Mouse (Mus musculus) cerebellum, postnatal 36 days (tissue): ENCODE results near the gene Col20a1.

Experiments
- DNase-seq, 2 experiments: peaks; one replicate each; pipeline ENCODE4 v3.0.0; 2021 to 2022; ENCODE audit warnings: mixed read lengths in 2 of 2

The Col20a1 gene

DNA sequence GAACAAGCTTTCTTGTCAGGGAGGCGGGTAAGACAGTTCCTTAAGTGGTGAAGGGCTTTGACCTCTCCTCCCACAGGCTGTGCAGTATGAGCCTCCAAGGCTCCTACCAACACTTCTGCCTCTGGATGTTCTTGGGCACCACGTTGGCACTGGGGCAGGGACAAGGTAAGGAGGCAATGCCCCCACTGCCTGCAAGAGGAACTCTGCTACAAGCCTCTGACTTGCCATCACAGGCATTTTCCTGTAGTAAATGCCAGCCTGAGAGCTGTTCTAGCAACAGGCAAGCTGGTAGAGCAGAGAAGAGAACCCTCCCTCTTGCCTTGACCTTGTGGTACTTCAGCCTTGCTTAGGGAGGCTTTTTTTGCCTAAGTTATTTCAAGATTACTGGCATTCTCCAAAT lies at the start of gene Col20a1:
Gene Col20a1 (plus strand): TSS at position 87 of the 400 bp plus-strand sequence.
- no peak for DNase-seq

DNA sequence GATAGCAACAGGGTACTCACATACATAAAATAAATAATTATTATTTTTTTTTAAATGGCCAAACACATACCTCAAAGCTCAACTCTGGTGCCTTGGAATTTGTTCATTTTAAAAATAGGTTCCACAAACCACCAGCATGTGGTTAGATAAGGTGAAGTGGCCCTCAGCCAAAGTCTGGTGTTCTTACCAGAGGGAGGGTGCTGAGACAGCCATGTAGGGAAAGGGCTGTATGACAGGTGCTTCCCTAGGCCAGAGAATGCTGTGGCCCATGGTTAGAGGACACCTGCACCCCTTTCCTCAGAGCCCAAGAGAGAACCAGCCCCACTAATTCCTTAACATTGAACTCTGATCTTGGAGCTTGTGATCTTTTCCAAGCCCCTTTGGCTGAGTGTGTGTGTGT lies 46.1 kb upstream of the Col20a1 start:
- no peak for DNase-seq

DNA sequence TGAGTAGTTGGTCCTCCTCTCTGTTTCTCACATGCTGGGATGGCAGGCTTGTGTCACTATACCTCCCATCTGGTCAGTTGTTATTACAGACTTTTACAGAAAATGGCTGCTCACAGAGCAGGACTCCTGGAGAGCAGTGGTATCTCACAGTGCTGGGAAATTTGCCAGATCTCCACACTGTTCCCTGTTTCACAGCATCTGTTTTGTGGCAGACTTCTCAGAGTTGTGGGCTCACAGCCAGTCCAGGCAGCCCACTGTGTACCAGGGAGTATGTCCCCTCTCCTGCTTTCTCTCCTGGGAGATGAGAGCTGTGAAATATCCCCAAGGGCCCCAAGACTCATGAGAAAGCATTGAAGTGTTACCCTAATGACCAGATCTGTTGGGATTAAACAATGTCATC lies 44.5 kb upstream of the Col20a1 start:
- no peak for DNase-seq

DNA sequence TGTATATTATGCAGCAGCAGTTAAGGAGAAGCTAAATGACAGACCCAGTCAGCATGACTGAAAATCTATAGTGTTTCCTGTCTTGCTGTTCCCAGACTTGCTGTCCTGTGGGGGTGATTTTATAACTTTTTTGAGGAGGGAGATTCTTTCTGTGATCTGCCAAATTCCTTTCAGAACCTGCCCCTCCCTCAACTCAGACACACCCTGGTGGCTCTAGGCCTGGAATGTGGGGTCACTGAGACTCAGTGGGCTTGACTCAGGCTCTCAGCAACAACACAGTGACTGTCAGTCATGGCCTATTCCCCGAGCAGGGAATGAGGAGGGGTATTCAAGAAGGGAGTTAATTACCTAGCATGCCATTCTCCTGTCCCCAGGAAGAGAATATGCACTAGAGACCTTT lies 36.4 kb upstream of the Col20a1 start:
- DNase-seq, result no peak

DNA sequence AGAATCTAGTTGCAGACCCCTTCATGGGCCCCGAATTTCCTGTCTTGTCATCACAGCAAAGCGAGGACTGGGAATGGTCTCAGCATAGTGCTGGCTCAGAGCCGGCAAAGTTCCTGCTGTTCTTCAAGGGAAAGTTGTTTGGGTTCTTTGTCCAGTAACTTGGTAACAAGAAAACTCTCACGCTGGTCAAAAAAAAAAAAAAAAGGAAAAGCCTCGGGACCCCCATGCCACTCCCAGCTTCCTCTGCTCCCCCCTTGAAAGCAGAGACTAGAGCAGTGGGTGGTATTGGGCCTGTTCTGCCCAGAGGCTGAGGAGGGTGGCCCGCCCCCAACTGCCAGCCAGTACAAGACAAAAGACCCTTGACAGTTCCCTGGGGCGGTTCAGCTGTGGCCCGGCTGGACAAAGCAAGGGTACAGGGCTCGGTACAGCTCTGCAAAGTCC lies 33.6 kb upstream of the Col20a1 start:
- DNase-seq, result peak in 1 of 2 experiments; percentile 14

DNA sequence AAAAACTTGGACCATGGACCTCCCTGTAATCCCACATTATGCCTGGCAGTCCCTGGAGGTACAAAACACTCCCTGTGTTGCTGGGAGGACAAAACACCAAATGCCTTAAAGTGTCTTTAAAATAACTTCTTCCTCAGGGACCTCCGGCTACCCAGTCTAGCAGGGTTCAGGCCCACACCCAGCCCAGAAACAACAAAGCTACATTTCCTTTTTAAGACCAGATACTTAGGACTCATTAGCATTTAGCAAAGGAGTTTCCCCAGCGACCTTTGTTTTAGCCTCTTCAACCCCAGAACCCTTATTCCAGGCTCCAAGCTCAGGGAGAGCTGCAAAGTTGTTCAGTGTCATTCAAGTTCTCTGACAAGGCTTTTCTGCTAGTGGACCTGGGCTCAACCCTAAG lies 32.7 kb upstream of the Col20a1 start:
- DNase-seq, result no peak

DNA sequence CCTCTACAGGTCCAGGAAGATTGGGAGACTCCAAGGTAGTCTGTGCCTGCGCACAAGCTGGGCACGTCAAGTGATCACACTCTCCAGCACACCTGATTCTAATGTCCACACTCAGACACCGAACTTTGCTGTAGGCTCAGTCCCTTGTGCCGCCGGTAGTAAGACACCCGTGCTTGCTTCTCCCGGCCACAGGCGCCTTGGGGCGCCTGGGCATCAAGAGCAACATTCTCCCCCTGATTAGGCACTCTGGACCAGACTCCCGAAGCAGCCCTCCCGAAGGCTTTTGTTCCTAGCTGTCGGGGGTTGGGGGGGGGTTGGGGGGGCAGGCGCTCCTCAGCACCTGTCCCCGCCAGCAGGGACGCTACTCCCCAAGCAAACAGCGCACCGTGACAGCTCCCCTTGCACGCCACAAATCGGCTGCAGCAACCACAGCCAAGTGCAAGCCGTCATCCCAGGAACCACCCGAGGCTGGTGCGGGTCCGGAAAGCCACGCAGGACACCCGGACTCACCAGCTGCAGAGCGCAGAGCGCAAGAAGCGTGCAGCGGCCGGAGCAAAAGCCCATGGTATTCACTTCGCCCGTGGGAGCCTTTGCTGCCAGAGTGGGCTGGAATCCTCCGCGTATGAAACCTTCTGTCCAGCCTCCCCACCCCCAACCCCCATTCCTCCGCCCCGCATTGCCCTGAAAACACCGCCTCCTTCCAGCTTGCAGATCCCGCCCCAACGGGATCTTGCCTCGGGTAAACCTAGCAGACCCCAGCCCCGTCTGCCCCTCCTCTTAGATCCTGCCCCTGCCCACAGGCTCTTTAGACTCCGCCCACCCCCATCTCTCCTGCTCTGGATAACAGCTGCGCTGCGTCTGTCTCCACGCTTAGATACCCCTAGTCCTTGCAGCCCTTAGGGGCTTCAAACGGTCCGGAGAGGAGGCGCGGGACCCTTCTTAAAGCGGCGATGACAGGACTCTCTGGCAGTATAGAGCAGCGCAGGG lies 32.0 kb upstream of the Col20a1 start, which contains the start of gene Nkain4:
Gene Nkain4 (minus strand): TSS at position 639 of the 987 bp plus-strand sequence.
- peak; percentile 55 to 57 for DNase-seq

DNA sequence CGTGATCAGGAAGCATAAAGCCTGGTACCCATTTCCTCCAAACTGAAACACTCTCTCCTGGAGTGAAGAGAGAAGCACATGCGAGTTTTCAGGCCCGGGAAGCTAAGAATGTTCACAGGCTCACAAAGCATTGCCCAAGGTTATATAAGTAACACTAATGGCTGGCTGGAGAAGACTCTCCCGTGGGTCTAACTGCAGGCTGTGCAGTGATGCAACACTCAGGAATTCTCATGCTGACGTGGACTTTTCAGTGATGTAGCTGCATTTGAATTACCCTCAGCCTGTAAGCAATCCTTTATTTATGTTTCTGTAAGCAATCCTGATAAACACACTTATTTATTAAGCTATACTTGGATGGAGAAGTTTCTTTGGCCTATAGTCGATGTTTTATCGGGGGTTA lies 26.7 kb upstream of the Col20a1 start:
- no peak for DNase-seq

DNA sequence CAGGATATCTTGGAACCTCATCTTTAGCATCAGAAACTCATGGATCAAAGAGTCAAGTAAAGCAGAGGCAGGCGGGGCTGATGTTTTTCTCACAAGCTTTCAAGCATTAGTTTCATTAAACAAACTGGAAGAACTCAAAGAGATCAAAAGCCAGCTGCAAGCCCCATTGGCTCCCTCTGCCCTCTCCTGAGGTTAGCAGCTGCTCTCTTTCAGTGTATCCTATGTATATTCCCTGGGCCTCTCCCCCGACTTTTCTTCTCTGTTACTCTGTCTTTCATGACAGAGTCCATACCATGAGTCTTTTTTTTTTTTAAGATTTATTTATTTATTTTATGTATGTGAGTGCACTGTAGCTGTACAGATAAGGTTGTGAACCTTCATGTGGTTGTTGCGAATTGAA lies 26.1 kb upstream of the Col20a1 start:
- DNase-seq, result no peak

DNA sequence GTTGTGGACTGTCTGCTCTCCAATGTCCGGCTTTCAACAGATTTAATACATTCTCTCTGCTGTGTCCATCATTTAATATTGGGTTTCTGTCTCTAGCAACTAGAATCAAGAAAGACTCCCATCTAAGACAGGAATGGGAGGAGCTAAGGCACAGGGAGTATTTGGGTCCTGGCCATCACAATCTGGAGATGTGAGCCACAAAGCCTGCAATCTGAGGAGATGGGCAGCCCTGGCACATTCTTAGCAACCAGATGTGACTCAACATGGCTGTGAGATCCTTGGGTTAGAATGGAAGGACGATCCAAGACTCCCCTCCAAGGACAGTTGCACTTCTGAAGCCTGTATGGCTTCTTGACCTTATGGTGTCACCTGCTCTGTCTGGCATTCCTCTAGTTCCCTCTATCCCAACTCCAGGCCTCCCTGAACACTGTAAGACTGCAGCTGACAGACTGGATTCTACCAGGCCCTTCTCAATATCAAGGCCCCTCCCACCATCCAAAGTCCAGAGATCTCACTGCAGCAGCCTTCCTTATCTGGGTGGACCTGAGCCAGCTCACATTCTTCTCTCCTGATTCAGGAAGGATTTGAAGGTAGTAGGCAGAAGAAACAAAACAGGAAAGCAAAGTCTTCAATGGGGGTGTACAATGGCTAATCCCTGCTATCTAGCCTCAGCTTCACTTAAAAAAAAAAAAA lies 23.6 kb upstream of the Col20a1 start:
- no peak for DNase-seq

DNA sequence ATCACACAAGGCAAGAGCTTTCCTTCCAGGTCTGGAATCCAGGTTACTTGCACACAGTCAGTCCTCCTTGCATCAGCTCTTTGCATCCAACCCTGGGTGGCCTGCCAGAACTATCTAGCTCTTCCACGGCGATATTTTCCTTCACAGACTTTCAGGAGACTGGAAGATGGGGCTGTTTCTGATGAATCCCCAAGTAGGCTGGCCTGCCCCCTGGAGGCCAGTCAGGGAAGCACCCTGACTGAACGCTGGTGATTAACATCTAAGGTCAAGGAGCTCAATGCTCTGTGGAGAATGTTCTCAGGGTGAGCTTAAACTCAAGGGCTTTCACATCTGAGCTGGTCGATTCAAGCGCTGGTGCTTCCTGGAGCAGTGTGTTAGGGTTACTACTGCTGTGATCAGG lies 22.4 kb upstream of the Col20a1 start:
- peak; percentile 86 to 87 for DNase-seq

DNA sequence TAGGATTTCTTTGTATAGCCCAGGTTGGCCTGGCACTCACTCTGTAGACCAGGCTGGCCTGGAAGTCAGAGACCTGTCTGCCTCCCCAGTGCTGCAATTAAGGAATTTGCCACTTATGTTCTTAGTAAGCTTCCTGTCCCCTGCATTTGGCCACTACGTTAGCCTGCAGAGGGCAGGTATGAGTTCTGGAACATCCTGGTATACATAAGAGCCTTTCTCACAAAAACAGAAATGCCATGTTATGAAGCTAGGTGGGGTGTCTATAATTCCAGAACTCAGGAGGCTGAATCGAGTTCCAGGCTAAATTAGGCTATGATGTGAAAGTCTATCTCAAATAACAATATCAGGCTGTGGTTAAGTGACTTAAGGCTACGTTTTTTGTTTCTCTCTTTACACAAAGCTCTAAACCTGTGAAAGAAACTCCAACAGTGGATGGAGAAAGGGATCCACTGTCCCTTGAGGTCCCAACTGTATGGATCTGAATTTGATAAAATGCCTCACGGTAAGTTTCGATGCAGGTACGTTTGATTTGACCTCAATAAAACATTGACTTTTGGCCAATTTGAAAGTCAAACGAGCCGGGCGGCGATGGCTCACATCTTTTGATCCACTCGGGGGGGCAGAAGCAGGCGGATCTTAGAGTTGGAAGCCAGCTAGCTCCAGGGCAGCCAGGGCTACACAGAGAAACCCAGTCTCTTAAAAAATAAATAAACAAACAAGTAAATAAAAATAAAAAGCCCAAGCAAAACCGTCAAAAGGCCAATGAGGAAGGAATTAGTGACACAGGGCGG lies 20.0 kb upstream of the Col20a1 start:
- peak; percentile 34 to 45 for DNase-seq

DNA sequence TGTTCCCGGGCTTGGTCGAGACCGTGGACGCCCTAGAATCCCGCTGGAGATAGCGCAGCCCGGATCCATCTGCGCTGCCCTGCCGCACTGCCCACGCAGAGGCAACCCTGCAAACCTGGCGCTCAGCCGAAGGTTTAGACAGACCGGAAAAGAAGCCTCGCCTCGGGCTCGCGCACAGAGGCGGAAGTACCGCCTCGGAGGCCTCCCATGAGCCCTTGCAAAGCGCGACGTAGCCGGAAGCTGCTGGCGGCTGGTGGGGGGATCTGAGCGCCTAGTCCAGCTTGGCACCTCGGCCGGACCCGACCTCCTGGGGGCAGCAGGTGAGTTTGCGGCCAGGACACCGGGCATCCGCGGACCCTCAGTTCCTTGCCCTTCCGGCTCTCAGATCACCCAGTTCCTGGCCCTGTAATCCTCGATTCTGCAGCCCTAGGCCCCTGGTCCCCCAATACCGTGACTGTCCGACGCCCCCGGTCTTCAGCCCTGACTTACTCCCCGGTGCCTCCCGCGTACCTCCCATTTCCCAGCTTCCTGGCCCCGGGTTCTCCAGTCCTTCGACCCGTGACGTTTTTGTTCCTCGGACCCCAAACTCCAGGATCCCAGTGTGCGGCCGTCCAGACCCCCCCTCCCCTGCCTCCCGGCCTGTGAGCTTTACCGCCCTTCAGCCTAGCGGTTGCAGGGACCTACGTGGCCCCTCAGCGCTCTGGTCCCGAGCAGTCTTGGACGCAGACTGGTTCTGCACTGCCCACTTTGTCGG lies 19.1 kb upstream of the Col20a1 start, which contains the start of gene Arfgap1:
Gene Arfgap1 (plus strand): TSS at position 216 of the 754 bp plus-strand sequence.
- peak; percentile 96 to 97 for DNase-seq

DNA sequence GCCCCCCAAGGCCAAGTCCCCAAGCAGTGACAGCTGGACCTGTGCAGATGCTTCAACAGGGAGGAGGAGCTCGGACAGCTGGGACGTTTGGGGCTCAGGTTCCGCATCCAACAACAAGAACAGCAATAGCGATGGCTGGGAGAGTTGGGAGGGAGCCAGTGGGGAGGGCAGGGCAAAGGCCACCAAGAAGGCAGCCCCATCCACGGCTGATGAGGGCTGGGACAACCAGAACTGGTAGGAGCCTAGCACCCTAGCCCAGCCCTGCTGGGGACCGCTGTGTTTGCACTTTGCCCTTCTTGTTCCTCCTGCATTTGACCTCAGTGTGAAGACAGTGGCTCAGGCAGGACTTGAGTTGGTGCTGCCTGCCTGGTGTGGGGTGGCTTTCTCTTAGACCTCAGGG lies 5.2 kb upstream of the Col20a1 start:
- no peak for DNase-seq

DNA sequence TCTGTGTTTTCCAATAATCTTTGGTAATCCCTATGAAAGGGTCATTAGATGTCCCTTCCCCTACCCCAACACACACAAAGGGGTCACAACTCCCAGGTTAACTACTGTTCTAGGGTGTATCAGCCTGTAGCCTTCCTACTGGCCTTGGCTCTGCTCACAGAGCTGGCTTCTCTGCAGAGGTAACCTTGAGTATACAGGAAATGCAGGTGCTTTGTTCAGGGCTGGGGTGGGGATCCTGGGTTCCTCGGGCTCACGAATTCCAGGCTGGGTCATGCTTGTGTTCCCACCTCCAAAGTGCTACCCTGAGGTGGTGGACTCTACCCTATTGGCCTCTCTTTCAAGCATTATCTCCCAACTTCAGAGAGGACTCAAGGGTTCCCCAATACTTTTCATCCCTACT lies 700 bp upstream of the Col20a1 start:
- no peak for DNase-seq

DNA sequence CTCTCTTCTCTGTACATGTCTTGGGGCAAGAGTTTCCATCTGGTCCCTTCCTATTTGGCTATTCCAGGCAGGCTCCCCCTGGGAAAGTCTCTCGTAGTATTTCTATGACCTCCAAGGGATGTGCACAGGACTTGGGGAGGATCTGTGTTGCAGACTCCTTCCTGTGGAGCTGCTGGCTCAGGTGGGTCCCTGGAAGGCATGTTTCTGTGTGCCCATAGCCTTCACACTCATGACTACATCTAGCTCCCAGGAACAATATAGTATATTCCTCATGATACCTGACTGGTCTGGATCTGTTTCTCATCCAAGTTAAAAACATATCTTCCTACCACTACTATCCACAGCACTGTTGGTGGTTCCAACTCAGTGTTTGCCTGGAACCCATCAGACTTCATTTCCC lies 666 bp downstream of the Col20a1 start:
- DNase-seq, result no peak

DNA sequence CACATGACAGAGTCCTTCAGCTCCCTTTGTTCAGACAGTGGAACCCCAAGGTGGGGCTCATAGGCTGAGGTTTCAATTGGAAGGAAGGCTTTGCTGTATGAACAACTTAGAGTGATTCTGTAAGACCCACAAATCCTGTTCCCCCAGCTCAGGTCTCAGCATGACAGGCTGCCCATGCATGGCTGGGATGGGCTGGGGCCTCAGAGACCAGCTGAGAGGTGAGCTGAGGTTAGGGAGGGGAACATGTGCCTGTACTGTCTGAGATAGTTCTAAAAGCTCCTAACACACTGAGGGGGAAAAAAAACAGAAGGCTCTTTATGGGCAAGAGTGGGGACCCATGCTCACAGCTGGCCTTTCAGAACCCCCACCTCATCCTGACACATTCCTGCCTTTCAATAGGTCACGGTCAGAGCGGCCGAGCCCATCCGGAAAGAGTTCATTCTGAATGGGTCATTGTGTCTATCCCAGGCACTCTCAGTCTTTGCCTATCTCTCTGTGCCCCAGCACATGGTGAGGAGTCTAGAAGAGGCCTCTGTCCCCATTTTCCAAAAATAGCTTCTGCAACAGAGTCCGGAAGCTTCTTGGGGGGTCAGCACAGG lies 1.2 kb downstream of the Col20a1 start:
- DNase-seq, result no peak

DNA sequence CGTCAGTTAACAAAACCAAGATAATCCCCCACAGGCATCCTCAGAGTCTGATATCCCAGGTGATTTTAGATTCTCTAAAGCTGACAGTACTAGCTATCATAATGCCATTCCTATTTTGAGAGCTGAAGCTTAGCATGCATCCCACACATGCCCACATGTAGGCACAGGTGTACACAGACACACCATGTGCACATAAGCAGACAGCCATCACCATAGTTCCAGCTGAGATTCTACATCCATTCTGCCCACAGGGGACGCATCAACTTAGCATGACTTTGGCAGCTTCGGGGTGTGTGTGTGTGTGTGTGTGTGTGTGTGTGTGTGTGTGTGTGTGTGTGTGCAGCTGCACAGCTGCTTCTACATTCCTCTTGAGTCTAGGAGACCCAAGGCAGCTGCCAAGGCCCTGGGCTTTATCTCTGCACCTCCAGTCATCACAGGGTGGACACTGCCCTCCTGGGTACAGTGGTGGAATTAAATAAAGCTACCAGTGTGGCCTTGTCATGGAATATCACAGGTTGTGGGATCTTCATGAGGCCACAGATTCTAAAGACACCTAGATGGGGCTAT lies 2.1 kb downstream of the Col20a1 start:
- DNase-seq, result no peak

DNA sequence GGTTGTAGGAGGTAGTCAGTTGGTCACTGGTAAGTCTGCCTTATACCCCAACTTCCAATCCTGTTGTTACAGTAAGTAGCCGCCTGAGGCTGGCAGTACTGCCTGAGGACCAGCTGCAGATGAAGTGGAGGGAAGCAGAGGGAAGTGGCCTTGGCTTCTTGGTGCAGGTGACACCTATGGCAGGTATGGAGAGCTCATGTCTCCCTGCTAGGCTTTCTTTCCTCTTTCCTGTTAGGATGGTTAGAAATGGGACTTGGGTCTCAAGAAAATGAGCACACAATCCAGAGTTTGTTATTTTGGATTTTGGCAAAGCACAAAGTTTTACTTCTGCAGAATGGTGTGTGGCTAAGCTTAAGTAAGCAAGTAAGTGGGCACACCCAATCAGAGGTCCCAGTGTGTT lies 2.6 kb downstream of the Col20a1 start:
- no peak for DNase-seq

DNA sequence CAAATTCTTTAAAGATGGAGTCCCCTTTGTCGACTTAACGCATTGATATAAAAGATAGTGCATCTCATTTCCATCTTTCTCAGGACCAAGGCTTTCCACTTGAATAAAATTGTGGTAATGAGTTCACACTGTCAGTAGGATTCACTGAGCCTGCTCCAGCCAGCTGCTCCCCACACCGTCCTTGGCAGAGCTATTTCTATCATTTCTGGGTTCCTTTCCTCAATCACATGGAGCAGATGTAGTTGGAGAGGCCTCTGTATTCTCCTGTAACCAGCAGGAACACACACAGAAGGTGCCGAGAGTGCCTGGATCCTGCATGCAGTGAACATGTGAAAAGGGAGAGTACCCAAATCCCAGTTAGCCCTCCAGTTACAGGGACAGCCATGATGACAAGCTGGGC lies 4.0 kb downstream of the Col20a1 start:
- DNase-seq, result no peak

DNA sequence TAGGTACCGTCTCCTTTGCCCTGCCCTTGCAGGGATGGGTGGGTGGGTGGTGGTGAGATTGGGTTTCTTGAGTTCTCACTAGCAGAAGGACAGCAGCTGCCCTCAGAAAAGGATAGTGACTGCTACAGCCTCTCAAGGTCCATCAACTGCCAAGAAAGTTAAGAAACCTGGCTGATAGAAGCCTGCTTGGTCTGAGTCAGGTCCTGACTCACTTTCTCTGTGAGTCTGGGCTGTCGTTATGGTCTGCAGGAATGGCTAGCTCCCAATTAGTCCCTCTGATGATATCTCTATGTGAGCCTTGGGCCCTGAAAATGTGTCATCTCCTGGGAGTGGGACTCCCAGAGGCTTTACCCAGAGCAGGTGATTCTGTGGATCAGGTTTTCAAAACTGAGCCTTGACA lies 8.0 kb downstream of the Col20a1 start:
- DNase-seq, result no peak
